Mouse (Mus musculus) forebrain, embryonic 10.5 days (tissue): ENCODE data around the gene Avil. TPM values are rescaled to one million over a fixed set of nuclear protein-coding genes. Genes with fewer than 3 reads are reported as not detected.

Experiments used
- DNase-seq: peaks from one replicate; pipeline ENCODE4 v3.0.0-alpha.2; 2017; ENCODE audit warnings: low spot score; ENCODE audit errors: extremely low spot score
- H3K27ac ChIP-seq: fragments of 300-500 bp; sonication (generic); 2 replicates; pipeline ENCODE4 v1.5.1; 2016; ENCODE audit warnings: mild to moderate bottlenecking
- H3K27me3 ChIP-seq: fragments of 300-500 bp; sonication (generic); 2 replicates; pipeline ENCODE4 v1.6.1; 2016; ENCODE audit warnings: mild to moderate bottlenecking; ENCODE audit not compliant: poor library complexity, severe bottlenecking
- H3K36me3 ChIP-seq: fragments of 300-500 bp; sonication (generic); replicated peaks from 2 replicates; pipeline ENCODE4 v1.6.1; 2016; ENCODE audit warnings: mild to moderate bottlenecking, moderate library complexity
- H3K4me1 ChIP-seq: fragments of 300-500 bp; sonication (generic); 2 replicates; pipeline ENCODE4 v1.6.1; 2016
- H3K4me3 ChIP-seq: fragments of 300-500 bp; sonication (generic); 2 replicates; pipeline ENCODE4 v1.5.1; 2016; ENCODE audit warnings: mild to moderate bottlenecking, moderate library complexity
- H3K9me3 ChIP-seq: fragments of 300-500 bp; sonication (generic); 2 replicates; pipeline ENCODE4 v1.6.1; 2016; ENCODE audit warnings: mild to moderate bottlenecking, moderate library complexity
- WGBS: fragments of 180-500 bp; shearing (Covaris S2); methylation state at CpG from one replicate; pipeline ENCODE4 v1.1.7; 2016; 5-methylcytosine and 5-hydroxymethylcytosine counted together
- polyA plus RNA-seq: library from polyadenylated mRNA; unstranded; fragments of >200 nt; fragmentation: Nextera tagmentation; extraction: Ambion mirVana; gene quantifications from 2 replicates; pipeline ENCODE4 v1.2.1, GENCODE M21; 2016

The Avil gene
- polyA plus RNA-seq, 1 experiment from 2014 or later = 0.10 TPM

- peak overlapping the region; percentile 79 for H3K27ac ChIP-seq
- H3K36me3 ChIP-seq = no peaks in the 10 kb centered on the region
- peaks cover 38% of the 10 kb centered on the region for H3K4me1 ChIP-seq
- peak; percentile 90 for DNase-seq
- H3K27me3 ChIP-seq = peaks cover 3% of the 10 kb centered on the region; the same call in 1 of the 2 replicates
- peak overlapping the region; percentile 35 for H3K4me3 ChIP-seq
- WGBS = 3% methylated on average over 13 of the region's 13 CpGs
- no peaks in the 10 kb centered on the region for H3K9me3 ChIP-seq
These were observed 28.3 kb upstream of the Avil start for GRCm38 (mm10) chr10:126972051-126972725.

- Histone ChIP-seq H3K4me1 (peaks cover 46% of the 10 kb centered on the region), H3K27me3 (peaks cover 3% of the 10 kb centered on the region; the same call in 1 of the 2 replicates), H3K4me3 (no peak overlapping the region; the same call in 1 of the 2 replicates), H3K27ac (peak overlapping the region; percentile 79), H3K36me3 (no peaks in the 10 kb centered on the region), H3K9me3 (no peaks in the 10 kb centered on the region)
- no peak for DNase-seq
- WGBS = 31% methylated on average over 7 of the region's 7 CpGs
These were observed 27.5 kb upstream of the Avil start for GRCm38 (mm10) chr10:126972988-126973387.

- no peaks in the 10 kb centered on the region; the same call in 1 of the 2 replicates for H3K36me3 ChIP-seq
- no peak overlapping the region for H3K4me3 ChIP-seq
These were observed 24.8 kb upstream of the Avil start for GRCm38 (mm10) chr10:126975706-126976105.

GRCm38 (mm10) chr10:126977076-126977475 lies 23.4 kb upstream of the Avil start:
- no peak for DNase-seq
- Histone ChIP-seq H3K36me3 (no peaks in the 10 kb centered on the region; the same call in 1 of the 2 replicates), H3K27ac (no peak overlapping the region), H3K9me3 (no peaks in the 10 kb centered on the region), H3K4me3 (no peak overlapping the region), H3K27me3 (peaks cover 3% of the 10 kb centered on the region; the same call in 1 of the 2 replicates), H3K4me1 (peaks cover 57% of the 10 kb centered on the region)
- WGBS = 47% methylated on average over 4 of the region's 4 CpGs

More at GRCm38 (mm10) chr10:126975706-126976105, 24.8 kb upstream of the Avil start:
- DNase-seq = no peak
- 88% methylated on average over 6 of the region's 6 CpGs for WGBS
- Histone ChIP-seq H3K27ac (0 out of 2 replicates have a peak overlapping the region, but pooled peaks have one; percentile 15), H3K27me3 (peaks cover 3% of the 10 kb centered on the region; the same call in 1 of the 2 replicates), H3K9me3 (no peaks in the 10 kb centered on the region), H3K4me1 (peaks cover 57% of the 10 kb centered on the region)

- Histone ChIP-seq H3K9me3 (no peaks in the 10 kb centered on the region), H3K27ac (peak within 1 kb of the TSS; percentile 99), H3K4me1 (peaks cover 57% of the 10 kb centered on the region), H3K4me3 (peak within 1 kb of the TSS; percentile 99), H3K27me3 (0 out of 2 replicates have a peak, but pooled peaks cover 3% of the 10 kb centered on the region), H3K36me3 (peaks cover 11% of the 10 kb centered on the region)
- DNase-seq = peak; percentile 100
- WGBS = under 1% methylated on average over 56 of the region's 56 CpGs
These were observed 22.1 kb upstream of the Avil start, which contains the start of gene Ctdsp2 for GRCm38 (mm10) chr10:126978277-126978994. Ctdsp2 (plus strand) TSS chr10:126978717.

- H3K4me1 ChIP-seq = peaks cover 63% of the 10 kb centered on the region
- peak; percentile 46 for DNase-seq
- H3K9me3 ChIP-seq = no peaks in the 10 kb centered on the region
- 0 out of 2 replicates have a peak, but pooled peaks cover 3% of the 10 kb centered on the region for H3K27me3 ChIP-seq
- H3K36me3 ChIP-seq = peaks cover 19% of the 10 kb centered on the region
- H3K27ac ChIP-seq = peak overlapping the region; percentile 99
- H3K4me3 ChIP-seq = peak overlapping the region; percentile 99
- WGBS = under 1% methylated on average over 49 of the region's 62 CpGs
These were observed 21.3 kb upstream of the Avil start for GRCm38 (mm10) chr10:126979121-126979635.

GRCm38 (mm10) chr10:126979636-126980151 lies 20.8 kb upstream of the Avil start:
- Histone ChIP-seq H3K9me3 (no peaks in the 10 kb centered on the region), H3K36me3 (peaks cover 24% of the 10 kb centered on the region), H3K27ac (peak overlapping the region; percentile 99), H3K4me1 (peaks cover 68% of the 10 kb centered on the region), H3K4me3 (peak overlapping the region; percentile 99), H3K27me3 (0 out of 2 replicates have a peak, but pooled peaks cover 3% of the 10 kb centered on the region)
- WGBS = under 1% methylated on average over 57 of the region's 57 CpGs
- DNase-seq = peak; percentile 51

- 0 out of 2 replicates have a peak, but pooled peaks cover under 1% of the 10 kb centered on the region for H3K27me3 ChIP-seq
- H3K27ac ChIP-seq = peak overlapping the region; percentile 99
- H3K36me3 ChIP-seq = peaks cover 30% of the 10 kb centered on the region
- H3K4me3 ChIP-seq = peak overlapping the region; percentile 99
- peaks cover 75% of the 10 kb centered on the region for H3K4me1 ChIP-seq
- 1% methylated on average over 16 of the region's 16 CpGs for WGBS
- no peaks in the 10 kb centered on the region for H3K9me3 ChIP-seq
- peak; percentile 65 for DNase-seq
These were observed 20.1 kb upstream of the Avil start for GRCm38 (mm10) chr10:126980221-126980932.

- Histone ChIP-seq H3K27me3 (no peaks in the 10 kb centered on the region), H3K27ac (peak overlapping the region; percentile 99), H3K36me3 (peaks cover 30% of the 10 kb centered on the region), H3K4me3 (peak overlapping the region; percentile 99), H3K9me3 (no peaks in the 10 kb centered on the region), H3K4me1 (peaks cover 80% of the 10 kb centered on the region)
- no peak for DNase-seq
- 6% methylated on average over 11 of the region's 11 CpGs for WGBS
These were observed 19.5 kb upstream of the Avil start for GRCm38 (mm10) chr10:126980933-126981530.

- Histone ChIP-seq H3K9me3 (no peaks in the 10 kb centered on the region), H3K27ac (no peak overlapping the region), H3K4me3 (peak overlapping the region; percentile 23; the same call in 1 of the 2 replicates), H3K4me1 (peaks cover 85% of the 10 kb centered on the region), H3K27me3 (no peaks in the 10 kb centered on the region), H3K36me3 (peaks cover 37% of the 10 kb centered on the region)
- 64% methylated on average over 3 of the region's 3 CpGs for WGBS
- DNase-seq = no peak
These were observed 18.8 kb upstream of the Avil start for GRCm38 (mm10) chr10:126981746-126982145.

- H3K27me3 ChIP-seq = no peaks in the 10 kb centered on the region
- DNase-seq = no peak
- H3K9me3 ChIP-seq = no peaks in the 10 kb centered on the region
- peak overlapping the region; percentile 19; the same call in 1 of the 2 replicates for H3K4me3 ChIP-seq
- 73% methylated on average over 14 of the region's 14 CpGs for WGBS
- peaks cover 85% of the 10 kb centered on the region for H3K4me1 ChIP-seq
- peak overlapping the region; percentile 51; the same call in 1 of the 2 replicates for H3K27ac ChIP-seq
- H3K36me3 ChIP-seq = peaks cover 38% of the 10 kb centered on the region
These were observed 17.2 kb upstream of the Avil start for GRCm38 (mm10) chr10:126983193-126983725.
